Mouse (Mus musculus): Measurements from ENCODE around the gene Spesp1. TPM values are rescaled to one million over a fixed set of nuclear protein-coding genes. Genes with fewer than 3 reads are reported as not detected.

The Spesp1 gene
- under 1 TPM; 0.30 to 0.35 TPM for total RNA-seq (2021)

DNA sequence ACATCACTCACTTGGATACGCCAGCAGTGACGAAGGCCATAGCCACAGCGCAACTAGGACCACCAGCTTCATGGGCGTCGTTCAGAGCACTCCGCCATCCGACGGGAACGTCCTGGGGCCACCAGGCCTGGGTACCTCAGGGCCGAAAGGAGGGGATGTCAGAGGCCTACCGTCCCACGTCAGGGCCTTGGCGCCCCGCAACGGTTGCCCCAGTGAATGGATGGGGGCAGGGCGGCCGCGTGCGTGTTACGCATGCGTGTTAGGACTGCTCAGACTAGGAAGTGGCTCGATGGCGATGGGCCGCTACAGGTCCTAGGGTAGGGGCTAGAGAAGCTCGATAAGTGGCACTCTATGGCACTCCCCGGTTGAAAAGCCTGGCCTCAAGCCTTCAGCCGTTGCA lies at the start of gene Spesp1:
Spesp1 (minus strand) TSS at position 218 of the 400 bp plus-strand sequence.
- DNase-seq: no peak

DNA sequence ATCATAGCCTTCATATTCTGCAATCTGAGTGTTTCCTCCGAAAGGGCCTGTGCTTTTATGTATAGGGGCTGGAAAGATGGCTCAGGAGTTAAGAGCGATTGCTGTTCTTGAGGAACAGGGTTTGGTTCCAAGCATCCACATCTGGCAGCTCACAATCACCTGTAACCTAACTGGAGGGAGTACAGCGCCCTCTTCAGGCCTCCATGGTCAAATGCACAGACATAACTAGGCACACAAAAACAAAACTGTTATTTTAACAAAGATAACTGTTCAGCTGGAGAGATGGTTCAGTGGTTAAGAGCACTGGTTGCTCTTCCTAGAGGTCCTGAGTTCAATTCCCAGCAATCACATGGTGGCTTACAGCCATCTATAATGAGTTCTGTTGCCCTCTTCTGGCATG lies 44.0 kb upstream of the Spesp1 start:
- no peak for DNase-seq

DNA sequence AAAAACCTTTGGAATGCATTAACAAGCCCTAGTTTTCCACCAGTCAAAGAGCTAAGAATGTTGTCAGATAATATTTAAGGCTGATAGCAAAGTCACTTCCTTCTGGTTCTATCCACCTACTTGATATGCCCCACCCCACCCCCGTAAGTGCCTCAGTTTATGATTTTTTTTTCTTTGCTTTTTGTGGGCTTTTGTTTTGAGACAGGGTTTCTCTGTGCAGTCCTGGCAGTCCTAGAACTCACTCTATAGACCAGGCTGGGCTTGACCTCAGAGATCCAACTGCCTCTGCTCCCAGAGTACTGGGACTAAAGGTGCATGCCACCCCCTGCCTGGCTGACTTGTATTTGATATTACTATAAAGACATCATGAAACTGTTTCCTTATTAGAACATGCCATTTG lies 41.8 kb upstream of the Spesp1 start:
- no peak for DNase-seq

DNA sequence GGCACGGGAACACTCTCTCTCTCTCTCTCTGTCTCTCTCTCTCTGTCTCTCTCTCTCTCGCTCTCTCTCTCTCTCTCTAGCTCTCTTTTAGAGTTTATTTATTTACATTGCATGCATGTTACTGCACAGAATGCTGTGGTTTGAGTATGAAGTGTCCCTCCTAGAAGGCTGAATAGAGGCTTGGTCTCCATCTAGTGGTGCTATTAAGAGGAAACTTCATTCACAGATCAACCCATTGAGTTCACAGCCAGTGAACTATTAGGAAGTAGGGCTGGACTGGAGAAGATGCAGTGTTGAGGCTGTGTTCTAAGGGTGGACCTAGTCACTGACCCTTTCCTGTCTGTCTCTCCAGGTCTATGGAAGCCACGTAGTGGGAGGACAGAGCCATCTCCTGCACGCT lies 36.7 kb upstream of the Spesp1 start:
- no peak for DNase-seq

DNA sequence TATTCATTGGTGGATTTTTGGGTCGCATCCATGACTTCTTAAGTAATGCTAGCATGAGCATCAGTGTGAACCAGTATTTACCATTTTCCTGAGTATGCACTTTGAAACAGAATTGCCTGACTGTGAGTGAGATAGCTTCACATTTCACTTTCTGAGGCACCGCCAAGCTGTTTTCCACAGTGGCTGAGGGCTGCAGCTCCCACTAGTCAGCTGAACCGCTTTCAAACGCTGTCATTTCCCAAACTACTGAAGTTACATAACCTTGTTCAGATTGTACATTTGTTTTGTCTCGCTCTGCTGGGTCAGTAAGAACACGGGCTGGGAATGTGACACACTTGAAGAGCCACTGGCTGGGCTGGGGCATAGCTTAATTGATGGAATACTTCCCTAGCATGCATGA lies 33.5 kb upstream of the Spesp1 start:
- DNase-seq: peak; percentile 38 to 50

DNA sequence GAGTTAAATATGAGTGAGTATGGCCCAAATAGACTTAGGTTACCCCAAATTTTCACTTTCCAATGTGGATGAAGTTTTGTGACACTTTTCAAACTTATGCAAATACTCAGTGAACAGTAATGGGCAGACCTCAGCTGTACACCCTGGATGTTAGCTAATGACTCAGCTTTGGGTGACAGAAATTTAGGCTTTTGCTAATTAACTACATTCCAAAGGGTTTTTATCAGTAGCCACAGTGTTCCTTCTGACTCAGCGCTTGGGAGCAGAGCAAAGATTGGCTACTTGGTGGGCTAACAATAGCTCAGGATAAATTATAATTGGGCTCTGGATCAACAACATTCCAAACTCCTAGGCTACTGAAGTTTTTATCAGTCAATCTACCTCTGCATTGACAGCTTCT lies 14.9 kb upstream of the Spesp1 start:
- no peak for DNase-seq

DNA sequence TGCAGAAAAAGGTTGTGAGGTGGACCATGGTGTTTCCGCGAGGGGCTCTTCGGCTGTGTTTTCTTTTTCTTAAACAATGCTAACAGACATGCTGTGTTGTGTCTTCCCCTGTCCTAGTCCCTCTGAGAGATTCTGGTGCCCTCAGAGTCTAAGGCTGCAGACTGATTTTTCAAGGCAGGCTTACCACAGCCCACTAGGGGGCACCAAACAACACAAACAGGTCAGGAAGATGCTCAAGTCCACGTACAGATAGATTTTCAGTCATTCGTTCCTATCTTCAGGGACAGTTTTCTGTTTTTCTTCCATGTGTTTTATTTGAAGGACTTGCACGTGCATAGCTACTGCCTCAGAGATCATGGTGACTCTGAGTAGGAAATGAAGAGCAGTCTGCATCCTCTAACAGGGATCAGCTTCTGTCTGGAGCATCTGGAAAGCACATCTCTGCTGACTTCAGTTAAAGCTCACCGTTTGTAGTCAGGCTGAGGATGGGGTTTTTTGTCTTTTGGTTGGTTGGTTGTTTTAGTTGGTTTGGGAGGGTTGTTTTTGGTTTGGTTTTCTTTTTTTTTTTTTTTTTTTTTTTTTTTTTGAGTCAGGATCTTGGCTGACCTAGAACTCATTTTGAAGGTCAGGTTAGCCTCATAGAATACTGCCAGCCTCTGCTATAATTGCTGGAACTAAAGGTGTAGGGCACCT lies 13.1 kb upstream of the Spesp1 start:
- DNase-seq: peak; percentile 78 to 84

DNA sequence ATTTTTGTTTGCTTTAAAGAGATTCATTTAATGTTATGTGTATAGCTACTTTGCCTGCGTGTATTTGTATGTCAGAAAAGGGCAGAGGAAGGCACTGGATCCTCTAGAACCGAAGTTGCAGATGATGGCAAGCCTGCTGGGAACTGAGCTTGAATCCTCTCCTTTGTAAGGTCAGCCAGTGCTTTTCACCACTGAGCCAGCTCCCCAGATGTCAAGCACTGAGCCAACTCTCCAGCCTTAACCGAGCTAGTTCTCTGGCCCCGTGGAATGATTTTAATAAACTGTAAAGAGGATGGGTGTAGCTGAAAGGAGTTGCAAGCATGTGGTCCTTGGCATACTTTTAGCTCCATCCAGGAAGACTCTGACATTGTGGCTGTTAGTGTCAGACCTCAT lies 5.6 kb upstream of the Spesp1 start:
- no peak for DNase-seq

DNA sequence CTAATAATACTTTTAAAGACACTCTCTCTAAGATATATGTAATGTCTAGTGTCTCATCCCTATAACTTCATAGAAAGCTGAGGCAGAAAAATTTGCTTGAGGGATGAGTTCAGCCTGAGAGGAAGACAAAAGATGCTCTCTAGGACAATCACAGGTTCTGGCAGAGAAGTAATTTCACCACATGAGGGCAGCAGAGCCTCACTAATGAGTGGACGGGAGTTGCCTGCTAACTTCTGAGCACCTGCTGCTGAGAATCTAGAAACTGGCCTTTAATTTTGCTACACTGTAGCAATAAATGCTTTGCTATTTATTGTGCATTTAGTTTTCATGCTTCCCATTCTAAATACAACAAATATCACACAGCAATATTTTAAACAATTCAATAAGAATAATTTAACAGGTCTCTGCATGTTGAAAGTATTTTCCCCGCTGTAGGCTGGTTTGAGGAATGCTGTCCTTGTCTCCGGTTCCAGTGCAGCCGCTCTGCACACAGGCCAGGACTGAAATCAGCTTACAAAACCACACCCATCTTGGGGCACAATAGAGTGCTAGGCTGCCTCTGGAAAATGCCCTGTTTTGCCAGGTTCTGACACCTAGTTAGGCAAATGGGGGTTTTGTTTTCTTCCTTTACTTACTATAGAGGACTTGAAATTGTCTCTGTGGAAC lies 5.1 kb upstream of the Spesp1 start:
- DNase-seq: peak; percentile 62 to 68

DNA sequence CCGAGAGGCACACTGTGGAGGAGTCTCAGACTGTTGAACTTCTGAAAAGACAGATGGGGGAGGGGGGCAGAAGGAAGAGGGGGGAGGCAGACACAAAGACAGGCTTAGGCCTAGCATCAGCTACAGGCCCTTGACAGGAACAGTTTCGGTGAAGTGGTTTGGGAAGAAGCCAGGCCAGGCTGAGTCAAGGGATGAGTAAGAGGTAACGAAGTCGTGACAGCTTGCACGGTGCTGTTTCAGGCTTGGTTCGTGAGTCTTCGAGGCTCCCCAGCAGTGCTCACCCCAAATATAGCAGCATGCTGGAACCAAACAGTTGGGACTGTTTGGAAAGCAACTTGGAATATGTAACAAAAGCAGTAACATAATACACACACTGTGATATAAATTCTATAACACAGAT lies 2.3 kb upstream of the Spesp1 start:
- peak; percentile 38 to 52 for DNase-seq

DNA sequence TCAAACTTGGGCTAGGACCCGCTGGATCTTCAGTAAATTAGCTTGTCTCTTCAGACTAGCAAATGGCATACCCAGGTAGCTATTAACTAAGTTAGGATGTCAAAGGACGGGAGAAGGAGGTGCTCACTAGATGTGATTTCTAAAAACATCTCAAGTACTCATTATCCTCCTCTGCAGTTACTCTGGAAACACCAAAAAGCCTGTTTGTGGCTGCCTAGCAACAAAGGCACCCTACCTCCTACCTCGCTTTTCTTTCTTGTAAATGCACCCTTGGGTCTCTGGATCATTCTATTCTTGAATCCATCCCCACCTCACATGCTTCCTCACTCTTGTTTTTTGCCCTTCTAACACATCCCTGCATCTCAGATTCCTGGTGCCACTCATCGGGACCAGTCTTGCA lies 5.1 kb downstream of the Spesp1 start:
- no peak for DNase-seq

DNA sequence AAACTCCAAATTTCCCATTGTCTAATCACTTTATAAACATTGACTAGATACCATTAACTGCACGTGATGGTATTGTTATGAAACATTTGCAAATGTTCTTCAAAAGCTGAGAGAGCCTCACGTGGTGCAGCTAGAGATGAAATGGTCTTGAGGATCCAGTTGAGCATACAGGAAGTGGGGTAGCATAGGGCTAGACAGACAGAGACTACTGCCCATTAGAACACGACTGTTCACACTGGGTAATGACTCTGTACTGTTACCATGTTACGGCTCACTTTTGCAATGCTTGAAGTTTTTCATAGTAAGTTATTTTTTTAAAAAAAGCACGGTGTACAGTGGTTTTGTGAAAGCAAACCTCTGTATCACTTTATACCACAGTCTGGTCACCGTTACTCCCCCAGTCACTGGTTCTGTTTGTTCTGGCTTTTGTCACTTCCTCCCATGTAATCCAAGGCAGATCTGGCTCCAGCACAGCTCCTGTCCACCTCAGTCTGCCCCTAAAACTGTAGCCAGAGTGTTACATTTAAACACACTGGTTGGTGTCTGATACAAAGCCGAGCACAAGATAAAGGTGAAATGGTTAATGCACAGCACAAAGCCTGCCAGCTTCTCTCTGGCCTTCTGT lies 11.1 kb downstream of the Spesp1 start:
- no peak for DNase-seq

DNA sequence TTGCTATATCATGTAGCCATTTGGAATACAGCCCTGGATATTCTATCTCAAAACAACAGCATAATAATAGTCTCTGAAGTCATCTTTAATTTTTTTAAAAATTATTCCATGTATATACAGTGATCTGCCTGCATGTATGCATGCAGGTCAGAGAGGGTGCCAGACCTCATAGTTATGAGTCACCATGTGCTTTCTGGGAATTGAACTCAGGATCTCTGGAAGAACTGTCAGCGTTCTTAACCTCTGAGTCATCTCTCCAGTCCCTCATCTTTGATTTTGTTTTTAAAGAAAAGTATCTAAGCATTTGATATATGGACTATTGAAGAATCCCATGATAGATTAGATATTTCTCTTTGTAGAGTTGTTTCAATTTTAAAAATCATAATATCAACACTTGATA lies 12.8 kb downstream of the Spesp1 start:
- DNase-seq: no peak

DNA sequence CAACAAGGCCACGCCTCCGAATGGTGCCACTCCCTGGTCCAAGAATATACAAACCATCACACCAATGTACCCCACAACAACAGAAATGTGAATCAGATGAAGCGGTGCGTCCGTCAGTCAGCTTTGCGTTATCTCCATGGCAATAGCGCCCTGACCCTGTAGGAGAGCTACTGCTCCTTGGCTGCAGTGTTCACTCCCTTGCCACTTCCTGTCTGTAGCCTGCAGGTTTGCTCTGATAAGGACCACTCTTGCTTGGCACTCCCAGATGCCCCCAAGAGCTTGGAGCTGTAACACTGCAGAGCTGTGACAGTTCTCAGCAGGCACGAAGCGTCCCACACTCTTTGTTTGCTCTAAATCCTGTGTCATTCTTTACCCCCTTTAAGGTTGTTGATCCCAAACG lies 16.7 kb downstream of the Spesp1 start:
- no peak for DNase-seq

DNA sequence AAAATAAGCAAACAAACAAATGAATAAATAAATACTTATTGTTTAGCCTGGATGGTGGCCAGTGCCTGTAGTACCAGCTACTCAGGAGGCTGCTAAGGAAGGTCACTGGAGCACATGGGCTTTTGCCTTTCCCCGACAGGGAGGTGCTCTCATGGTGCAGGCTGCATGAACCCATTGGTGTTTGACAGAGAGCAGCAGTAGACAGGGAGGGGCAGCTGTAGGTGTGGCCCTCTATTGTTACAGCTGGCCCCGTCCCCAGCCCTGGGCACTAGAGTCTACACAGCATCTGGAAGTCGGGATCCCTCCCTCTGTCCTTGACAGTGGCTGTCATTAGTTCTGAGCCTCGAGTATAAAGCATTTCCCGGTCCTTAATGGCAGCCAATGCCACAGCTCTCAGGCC lies 18.4 kb downstream of the Spesp1 start:
- no peak for DNase-seq

DNA sequence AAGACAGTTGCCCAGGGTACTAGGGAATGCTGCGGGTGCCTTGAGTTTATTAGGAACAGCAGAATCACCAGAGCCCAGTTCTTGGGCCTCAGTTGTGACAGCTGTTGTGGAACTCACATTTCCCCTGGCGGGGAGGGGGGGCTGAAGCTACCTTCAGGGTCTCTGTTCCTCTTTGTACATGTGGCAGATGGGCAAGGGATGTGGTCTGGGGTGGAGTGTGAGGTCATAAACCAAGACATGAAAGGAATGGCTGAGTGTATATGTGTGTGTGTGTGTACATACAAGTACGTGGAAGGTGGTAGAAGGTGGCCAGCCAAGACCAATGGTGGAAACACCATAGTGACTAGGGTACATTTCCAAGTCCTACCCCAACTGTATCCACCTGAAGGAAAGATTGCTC lies 20.6 kb downstream of the Spesp1 start:
- no peak for DNase-seq

DNA sequence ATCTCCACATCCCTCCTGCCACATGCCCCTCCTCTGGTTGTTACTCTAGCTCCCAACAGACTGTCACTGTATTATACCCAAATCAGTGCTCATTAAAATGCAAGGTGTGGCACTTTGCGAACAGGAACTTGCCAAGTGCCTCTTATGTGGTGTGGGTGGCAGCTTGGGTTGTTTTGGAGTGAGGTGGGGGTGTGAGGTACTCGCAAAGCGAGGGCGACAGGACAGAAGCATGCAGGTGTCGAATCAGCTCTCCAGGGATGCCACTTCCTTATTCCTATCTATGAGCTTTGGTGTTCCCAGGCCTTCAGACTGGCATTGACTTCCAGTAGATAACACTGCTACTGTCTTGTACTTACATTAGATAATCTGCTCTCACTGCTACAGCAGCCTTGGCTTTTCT lies 21.0 kb downstream of the Spesp1 start:
- no peak for DNase-seq

DNA sequence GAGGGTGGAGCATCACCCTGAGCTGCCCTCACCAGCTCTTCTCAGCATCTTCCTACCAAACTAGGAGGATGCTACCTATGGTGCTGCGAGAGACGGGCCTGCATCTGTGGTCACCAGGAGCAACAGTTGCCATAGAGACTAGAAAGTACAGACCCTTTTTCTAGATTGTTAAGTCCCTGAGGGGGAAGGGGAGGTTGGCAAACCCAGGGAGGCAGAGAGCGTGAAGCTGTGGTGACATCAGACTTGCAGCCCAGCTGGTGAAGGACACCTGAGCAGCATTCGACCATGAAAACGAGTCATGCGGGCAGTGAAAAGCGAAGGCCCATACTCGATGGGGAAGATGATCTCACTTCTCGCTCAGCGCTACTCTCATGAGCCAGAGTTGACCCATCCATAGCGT lies 24.0 kb downstream of the Spesp1 start:
- DNase-seq: no peak

DNA sequence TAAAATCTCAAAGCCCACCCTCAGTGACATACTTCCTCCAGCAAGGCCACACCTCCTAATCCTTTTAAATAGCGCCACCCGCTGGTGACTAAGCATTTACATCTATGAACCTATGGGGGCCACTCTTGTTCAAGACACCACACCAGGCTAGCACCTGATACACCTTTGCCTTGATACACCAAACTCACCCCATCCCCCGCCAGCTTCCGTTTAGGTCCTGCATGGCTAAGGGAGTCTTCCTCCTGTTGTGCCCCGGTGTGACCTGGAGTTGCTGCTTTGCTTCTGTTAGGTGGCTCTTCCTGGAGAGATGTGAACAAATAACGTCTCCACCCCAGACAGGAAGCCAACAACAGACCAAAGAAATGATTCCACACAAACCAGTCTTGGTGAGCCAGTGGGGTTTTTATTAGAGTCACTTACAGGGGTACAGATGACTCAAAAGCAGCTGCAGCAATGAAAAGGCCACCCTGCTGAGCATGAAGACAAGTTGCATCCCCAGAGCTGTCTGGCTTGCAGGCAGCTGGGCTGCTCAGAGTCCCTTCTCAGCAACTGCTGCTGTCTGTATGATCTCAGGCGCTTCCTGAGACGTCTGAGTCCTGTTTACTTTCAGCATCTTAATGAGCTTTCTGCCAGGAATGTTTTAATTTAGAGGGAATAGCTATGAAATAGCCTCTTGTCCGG lies 26.0 kb downstream of the Spesp1 start:
- DNase-seq: no peak

DNA sequence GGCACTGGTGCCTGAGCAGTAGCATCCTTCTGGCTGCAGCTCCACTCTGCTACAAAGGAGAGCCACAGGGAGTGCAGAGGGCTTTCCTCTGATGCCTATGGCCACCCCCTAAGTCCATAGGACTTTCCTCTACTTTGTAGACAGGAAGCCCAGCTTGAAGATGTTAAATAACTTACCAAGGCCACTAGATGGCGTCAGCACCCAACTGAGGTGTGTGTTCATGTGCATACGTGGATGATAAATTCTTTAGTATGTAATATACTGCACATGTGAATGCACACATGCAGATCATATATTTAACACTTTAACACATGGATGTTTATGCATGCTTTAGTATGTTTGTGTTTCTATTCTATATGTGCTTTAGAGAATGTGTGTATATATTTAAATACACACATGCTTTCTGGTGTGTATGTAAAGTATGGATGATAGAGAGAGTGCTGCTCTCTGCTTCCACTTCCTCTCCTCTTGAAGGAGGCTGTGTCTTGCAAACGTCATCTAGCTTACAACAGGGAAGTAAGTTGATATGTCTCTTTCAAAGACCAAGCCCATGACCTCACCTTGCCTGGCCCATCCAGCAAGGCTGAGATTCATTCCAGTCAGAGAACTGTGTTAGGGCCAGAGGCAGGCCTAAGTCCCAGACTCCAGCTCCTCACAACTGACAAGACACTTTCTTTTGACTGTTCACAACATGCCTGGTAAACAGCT lies 28.1 kb downstream of the Spesp1 start:
- no peak for DNase-seq

DNA sequence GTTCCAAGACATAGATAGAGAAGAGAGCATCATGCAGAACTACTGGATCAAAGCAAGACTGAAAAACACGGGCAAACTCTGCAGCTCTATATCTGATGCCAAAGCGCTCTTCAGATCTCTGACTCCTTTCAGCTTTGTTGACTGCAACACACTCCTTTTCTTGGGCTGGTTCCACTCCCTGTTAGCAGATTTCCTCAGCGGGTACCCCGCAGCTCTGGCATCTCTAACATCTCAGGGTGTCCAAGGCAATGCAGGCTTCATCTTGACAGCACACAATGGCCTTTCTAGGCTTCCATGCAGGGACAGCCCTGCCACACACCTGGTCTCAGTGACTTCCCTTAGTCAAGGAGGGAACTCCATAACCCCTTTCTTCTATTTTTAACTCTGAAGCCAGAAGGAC lies 31.7 kb downstream of the Spesp1 start:
- DNase-seq: no peak

DNA sequence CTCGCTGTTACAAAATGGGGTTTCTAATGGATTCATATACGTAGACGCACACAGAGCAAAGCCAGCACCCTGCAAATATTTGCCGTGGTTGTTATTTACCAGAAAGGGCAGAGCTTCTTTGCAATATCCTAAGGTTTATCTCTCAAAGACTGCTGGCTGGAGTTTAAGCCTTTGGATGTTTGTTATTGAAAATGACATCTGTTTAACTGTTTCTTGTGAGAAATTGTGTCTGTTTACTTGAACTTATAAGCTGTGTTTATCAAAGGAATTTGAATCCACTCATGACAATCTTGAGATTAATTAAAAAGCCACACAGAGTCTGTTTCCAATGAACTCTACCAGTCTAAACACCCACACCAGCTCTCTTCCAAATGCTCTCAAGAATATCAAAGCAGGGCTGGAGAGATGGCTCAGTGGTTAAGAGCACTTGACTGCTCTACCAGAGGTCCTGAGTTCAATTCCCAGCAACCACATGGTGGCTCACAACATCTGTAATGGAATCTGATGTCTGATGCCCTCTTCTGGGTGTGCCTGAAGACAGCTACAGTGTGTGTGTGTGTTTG lies 35.5 kb downstream of the Spesp1 start:
- DNase-seq: no peak
